Mouse (Mus musculus): ENCODE measurements around the gene Vmo1. TPM values are rescaled to one million over a fixed set of nuclear protein-coding genes. Genes with fewer than 3 reads are reported as not detected.
A peak's percentile ranks its signal among the peaks of the same experiment; 100 is the strongest.

Vmo1 gene
- polyA plus RNA-seq (2016; fragmentation: Nextera tagmentation; extraction: Ambion mirVana) = 0.30 and 0.54 TPM in 2 replicates

GRCm38 (mm10) chr11:70514288-70514687, at the start of gene Vmo1:
Vmo1 (minus strand) TSS chr11:70514616.
- Histone ChIP-seq H3K36me3 (no peaks in the 10 kb centered on the region), H3K4me3 (no peak within 1 kb of the TSS), H3K9ac (no peak within 1 kb of the TSS), H3K27ac (ENCODE audit: poor library complexity, severe bottlenecking) (no peak within 1 kb of the TSS), H3K9me3 (replicated peaks) (no peaks in the 10 kb centered on the region), H3K27me3 (replicated peaks) (peaks cover 17% of the 10 kb centered on the region), H3K4me2 (no peak within 1 kb of the TSS), H3K4me1 (replicated peaks) (no peaks in the 10 kb centered on the region)
- ATAC-seq (ENCODE audit: insufficient number of reproducible peaks, low FRiP score) = no peak
- WGBS = 86% methylated on average over 7 of the region's 7 CpGs

- Histone ChIP-seq H3K4me1 (replicated peaks) (peaks cover 39% of the 10 kb centered on the region), H3K36me3 (peaks cover 7% of the 10 kb centered on the region; the same call in 1 of the 2 replicates), H3K27me3 (replicated peaks) (no peaks in the 10 kb centered on the region), H3K27ac (ENCODE audit: poor library complexity, severe bottlenecking) (peak overlapping the region; percentile 88), H3K9me3 (replicated peaks) (no peaks in the 10 kb centered on the region), H3K9ac (peak overlapping the region; percentile 94), H3K4me2 (peak overlapping the region; percentile 92), H3K4me3 (peak overlapping the region; percentile 91)
- 2% methylated on average over 25 of the region's 25 CpGs for WGBS
- no peak for ATAC-seq (ENCODE audit: insufficient number of reproducible peaks, low FRiP score)
Observed at GRCm38 (mm10) chr11:70563470-70564275, 49.3 kb upstream of the Vmo1 start.

- WGBS = 0% methylated on average over 20 of the region's 31 CpGs
- Histone ChIP-seq H3K9me3 (replicated peaks) (no peaks in the 10 kb centered on the region), H3K9ac (peak overlapping the region; percentile 94), H3K4me3 (peak overlapping the region; percentile 91), H3K36me3 (peaks cover 6% of the 10 kb centered on the region), H3K4me2 (peak overlapping the region; percentile 92), H3K4me1 (replicated peaks) (peaks cover 39% of the 10 kb centered on the region), H3K27me3 (replicated peaks) (no peaks in the 10 kb centered on the region), H3K27ac (ENCODE audit: poor library complexity, severe bottlenecking) (peak overlapping the region; percentile 88)
- ATAC-seq (ENCODE audit: insufficient number of reproducible peaks, low FRiP score) = no peak
Observed at GRCm38 (mm10) chr11:70562995-70563469, 48.6 kb upstream of the Vmo1 start.

GRCm38 (mm10) chr11:70562287-70562994, 48.0 kb upstream of the Vmo1 start, which contains the start of gene Mink1:
Mink1 (plus strand) TSS chr11:70562881.
- ATAC-seq (ENCODE audit: insufficient number of reproducible peaks, low FRiP score) = peak; percentile 93
- Histone ChIP-seq H3K4me1 (replicated peaks) (peaks cover 39% of the 10 kb centered on the region), H3K4me3 (peak within 1 kb of the TSS; percentile 91), H3K9ac (peak within 1 kb of the TSS; percentile 94), H3K27me3 (replicated peaks) (no peaks in the 10 kb centered on the region), H3K4me2 (peak within 1 kb of the TSS; percentile 92), H3K27ac (ENCODE audit: poor library complexity, severe bottlenecking) (peak within 1 kb of the TSS; percentile 88), H3K9me3 (replicated peaks) (no peaks in the 10 kb centered on the region), H3K36me3 (peaks cover 10% of the 10 kb centered on the region)
- under 1% methylated on average over 55 of the region's 57 CpGs for WGBS

GRCm38 (mm10) chr11:70561937-70562286, 47.5 kb upstream of the Vmo1 start:
- 3% methylated on average over 2 of the region's 2 CpGs for WGBS
- Histone ChIP-seq H3K4me1 (replicated peaks) (peaks cover 36% of the 10 kb centered on the region), H3K9ac (peak overlapping the region; percentile 94), H3K27me3 (replicated peaks) (no peaks in the 10 kb centered on the region), H3K4me3 (peak overlapping the region; percentile 91), H3K4me2 (peak overlapping the region; percentile 92), H3K9me3 (replicated peaks) (no peaks in the 10 kb centered on the region), H3K36me3 (peaks cover 15% of the 10 kb centered on the region), H3K27ac (ENCODE audit: poor library complexity, severe bottlenecking) (peak overlapping the region; percentile 88)
- ATAC-seq (ENCODE audit: insufficient number of reproducible peaks, low FRiP score) = peak; percentile 8

- ATAC-seq (ENCODE audit: insufficient number of reproducible peaks, low FRiP score) = no peak
- Histone ChIP-seq H3K36me3 (peaks cover 50% of the 10 kb centered on the region), H3K4me1 (replicated peaks) (peaks cover 6% of the 10 kb centered on the region), H3K9ac (no peak overlapping the region), H3K27me3 (replicated peaks) (peaks cover 2% of the 10 kb centered on the region; the same call in 1 of the 2 replicates), H3K27ac (ENCODE audit: poor library complexity, severe bottlenecking) (no peak overlapping the region), H3K9me3 (replicated peaks) (no peaks in the 10 kb centered on the region), H3K4me2 (no peak overlapping the region), H3K4me3 (no peak overlapping the region)
- 84% methylated on average over 9 of the region's 9 CpGs for WGBS
Observed at GRCm38 (mm10) chr11:70557545-70557944, 43.1 kb upstream of the Vmo1 start.

- Histone ChIP-seq H3K27me3 (replicated peaks) (peaks cover 4% of the 10 kb centered on the region; the same call in 1 of the 2 replicates), H3K4me1 (replicated peaks) (no peaks in the 10 kb centered on the region), H3K4me3 (no peak overlapping the region), H3K36me3 (peaks cover 54% of the 10 kb centered on the region), H3K4me2 (no peak overlapping the region), H3K9me3 (replicated peaks) (no peaks in the 10 kb centered on the region), H3K27ac (ENCODE audit: poor library complexity, severe bottlenecking) (no peak overlapping the region), H3K9ac (no peak overlapping the region)
- ATAC-seq (ENCODE audit: insufficient number of reproducible peaks, low FRiP score) = no peak
- WGBS = 31% methylated on average over 6 of the region's 7 CpGs
Observed at GRCm38 (mm10) chr11:70553940-70554339, 39.5 kb upstream of the Vmo1 start.

- no peak overlapping the region for H3K4me2 ChIP-seq
- H3K4me3 ChIP-seq = no peak overlapping the region
- ATAC-seq (ENCODE audit: insufficient number of reproducible peaks, low FRiP score) = no peak
- no peak overlapping the region for H3K27ac ChIP-seq (ENCODE audit: poor library complexity, severe bottlenecking)
- no peaks in the 10 kb centered on the region for H3K9me3 ChIP-seq (replicated peaks)
- peaks cover 4% of the 10 kb centered on the region; the same call in 1 of the 2 replicates for H3K27me3 ChIP-seq (replicated peaks)
- H3K4me1 ChIP-seq (replicated peaks) = no peaks in the 10 kb centered on the region
- WGBS = 81% methylated on average over 8 of the region's 8 CpGs
- peaks cover 38% of the 10 kb centered on the region for H3K36me3 ChIP-seq
- no peak overlapping the region for H3K9ac ChIP-seq
Observed at GRCm38 (mm10) chr11:70551526-70551925, 37.1 kb upstream of the Vmo1 start.

GRCm38 (mm10) chr11:70544496-70544895, 30.1 kb upstream of the Vmo1 start:
- Histone ChIP-seq H3K9ac (no peak overlapping the region), H3K27me3 (replicated peaks) (no peaks in the 10 kb centered on the region), H3K27ac (ENCODE audit: poor library complexity, severe bottlenecking) (peak overlapping the region; percentile 41; the same call in 1 of the 2 replicates), H3K9me3 (replicated peaks) (no peaks in the 10 kb centered on the region), H3K4me2 (peak overlapping the region; percentile 37), H3K36me3 (peaks cover 22% of the 10 kb centered on the region), H3K4me1 (replicated peaks) (peaks cover 21% of the 10 kb centered on the region), H3K4me3 (no peak overlapping the region)
- 32% methylated on average over 7 of the region's 7 CpGs for WGBS
- no peak for ATAC-seq (ENCODE audit: insufficient number of reproducible peaks, low FRiP score)

- Histone ChIP-seq H3K9ac (peak overlapping the region; percentile 23; the same call in 1 of the 2 replicates), H3K9me3 (replicated peaks) (no peaks in the 10 kb centered on the region), H3K4me3 (no peak overlapping the region), H3K27ac (ENCODE audit: poor library complexity, severe bottlenecking) (peak overlapping the region; percentile 8; the same call in 1 of the 2 replicates), H3K4me2 (peak overlapping the region; percentile 69; the same call in 1 of the 2 replicates), H3K4me1 (replicated peaks) (peaks cover 24% of the 10 kb centered on the region), H3K36me3 (peaks cover 22% of the 10 kb centered on the region), H3K27me3 (replicated peaks) (peaks cover 3% of the 10 kb centered on the region; the same call in 1 of the 2 replicates)
- WGBS = 64% methylated on average over 5 of the region's 5 CpGs
- ATAC-seq (ENCODE audit: insufficient number of reproducible peaks, low FRiP score) = no peak
Observed at GRCm38 (mm10) chr11:70541415-70541814, 27.0 kb upstream of the Vmo1 start.

GRCm38 (mm10) chr11:70540928-70541327, 26.5 kb upstream of the Vmo1 start:
- H3K9ac ChIP-seq = peak overlapping the region; percentile 83; the same call in 1 of the 2 replicates
- ATAC-seq (ENCODE audit: insufficient number of reproducible peaks, low FRiP score) = no peak
- 84% methylated on average over 7 of the region's 7 CpGs for WGBS

More at GRCm38 (mm10) chr11:70540928-70541327, 26.5 kb upstream of the Vmo1 start:
- Histone ChIP-seq H3K36me3 (peaks cover 19% of the 10 kb centered on the region), H3K4me2 (peak overlapping the region; percentile 69), H3K4me1 (replicated peaks) (peaks cover 24% of the 10 kb centered on the region), H3K27ac (ENCODE audit: poor library complexity, severe bottlenecking) (no peak overlapping the region), H3K27me3 (replicated peaks) (peaks cover 3% of the 10 kb centered on the region; the same call in 1 of the 2 replicates), H3K4me3 (peak overlapping the region; percentile 68), H3K9me3 (replicated peaks) (no peaks in the 10 kb centered on the region)

All from heart, embryonic 12.5 days (tissue).